ENCODE assay signal across 8 mouse cellular contexts in the genomic region with DNA sequence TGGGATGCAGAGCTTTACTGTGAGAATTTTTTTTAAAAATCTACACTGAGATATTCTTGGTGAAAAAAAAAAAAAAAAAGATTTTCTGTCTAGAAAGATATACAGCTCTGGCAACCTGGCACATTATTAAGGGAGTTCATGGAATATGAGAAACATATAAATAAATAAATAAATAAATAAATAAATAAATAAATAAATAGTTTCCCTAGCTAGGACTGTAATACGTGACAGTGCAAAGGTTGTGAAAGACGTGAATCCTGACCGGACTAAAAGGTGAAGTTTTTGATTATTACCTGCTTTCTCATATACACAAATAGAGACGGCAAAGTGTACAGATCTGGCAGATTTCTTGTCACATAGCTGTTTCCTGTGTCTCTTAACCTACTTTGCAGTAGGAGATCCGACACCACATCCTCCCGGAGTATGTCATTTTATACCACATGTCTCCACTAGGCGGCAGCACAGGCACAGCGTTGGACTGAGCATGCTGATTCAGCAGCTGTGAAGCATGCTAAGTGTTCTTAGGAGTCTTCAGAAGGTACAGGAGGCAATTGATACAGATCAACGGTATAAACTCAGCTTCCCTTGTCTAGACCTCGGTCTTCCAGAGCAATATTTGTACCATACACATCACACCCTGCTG. TPM values are rescaled to one million over a fixed set of nuclear protein-coding genes. Genes with fewer than 3 reads are reported as not detected.
DNase-seq lines count a peak whose midpoint lies in the region; ATAC-seq and TF ChIP-seq lines count a peak whose summit lies in the region.

No protein-coding gene starts in this region.

- no peak for ATAC-seq in embryonic facial prominence, embryonic 13.5 days (ENCODE audit: insufficient number of reproducible peaks, insufficient read depth, low FRiP score, low TSS enrichment, low read depth)
- peak; percentile 92 for ATAC-seq in kidney, embryonic 16.5 days (ENCODE audit: low FRiP score, low TSS enrichment)

- no peaks in the 10 kb centered on the region for H3K27me3 ChIP-seq in embryonic facial prominence, embryonic 13.5 days
- H3K27me3 ChIP-seq in heart, embryonic 10.5 days (ENCODE audit: insufficient read depth, poor library complexity, severe bottlenecking): no peaks in the 10 kb centered on the region
- no peaks in the 10 kb centered on the region for H3K27me3 ChIP-seq in kidney, embryonic 16.5 days (ENCODE audit: insufficient read depth, low read length)
- no peaks in the 10 kb centered on the region for H3K27me3 ChIP-seq in liver, adult 2 months (ENCODE audit: control insufficient read depth, insufficient read depth, low read length)
- H3K27me3 ChIP-seq in myocyte (ENCODE audit: control insufficient read depth, insufficient read depth, insufficient read length): no peaks in the 10 kb centered on the region

- no peak overlapping the region for H3K9ac ChIP-seq in embryonic facial prominence, embryonic 13.5 days
- no peak overlapping the region for H3K9ac ChIP-seq in kidney, embryonic 16.5 days (replicated peaks; ENCODE audit: low read length)
- no peak overlapping the region for H3K9ac ChIP-seq in liver, adult 2 months (ENCODE audit: low read depth, low read length)

- peak; percentile 22 to 24 for DNase-seq in B cell, adult 2 months
- DNase-seq in adrenal gland, postnatal 4 days (ENCODE audit: low spot score in 2 of 2): peak; percentile 58 to 65
- DNase-seq in heart, embryonic 10.5 days (ENCODE audit: low spot score): peak; percentile 83
- peak; percentile 51 for DNase-seq in liver, adult 2 months (ENCODE audit: extremely low read depth, low read depth, low spot score)
- peak; percentile 45 to 79 for DNase-seq in spleen, postnatal 4 days (ENCODE audit: low spot score in 2 of 2)

- no peak for TF ChIP-seq POLR2A in liver, adult 2 months (IDR thresholded peaks at IDR 0.05; ENCODE audit: extremely low read depth, insufficient read depth, low read length)
- TF ChIP-seq POLR2A in myocyte (IDR thresholded peaks at IDR 0.05; ENCODE audit: insufficient read length, low read depth): no peak

- 0 out of 2 replicates have a peak overlapping the region, but pooled peaks have one; percentile 4 for H3K4me3 ChIP-seq in embryonic facial prominence, embryonic 13.5 days
- no peak overlapping the region for H3K4me3 ChIP-seq in heart, embryonic 10.5 days
- H3K4me3 ChIP-seq in kidney, embryonic 16.5 days (ENCODE audit: low read length): no peak overlapping the region
- H3K4me3 ChIP-seq in liver, adult 2 months (ENCODE audit: insufficient read depth, low read depth, low read length): no peak overlapping the region
- H3K4me3 ChIP-seq in myocyte: peak overlapping the region; percentile 39

- no peaks in the 10 kb centered on the region for H3K9me3 ChIP-seq in embryonic facial prominence, embryonic 13.5 days
- H3K9me3 ChIP-seq in heart, embryonic 10.5 days: no peaks in the 10 kb centered on the region
- H3K9me3 ChIP-seq in kidney, embryonic 16.5 days (ENCODE audit: low read length): no peaks in the 10 kb centered on the region

- H3ac ChIP-seq in myocyte (ENCODE audit: control insufficient read depth, insufficient read length): no peak overlapping the region

- no peaks in the 10 kb centered on the region for H3K36me3 ChIP-seq in embryonic facial prominence, embryonic 13.5 days
- no peaks in the 10 kb centered on the region for H3K36me3 ChIP-seq in heart, embryonic 10.5 days
- no peaks in the 10 kb centered on the region for H3K36me3 ChIP-seq in kidney, embryonic 16.5 days (ENCODE audit: insufficient read depth, low read length)
- H3K36me3 ChIP-seq in liver, adult 2 months (ENCODE audit: control insufficient read depth, insufficient read depth, low read length): no peaks in the 10 kb centered on the region
- H3K36me3 ChIP-seq in myocyte (ENCODE audit: control insufficient read depth, insufficient read depth): no peaks in the 10 kb centered on the region

- H3K4me2 ChIP-seq in embryonic facial prominence, embryonic 13.5 days: peak overlapping the region; percentile 9; the same call in 1 of the 2 replicates
- H3K4me2 ChIP-seq in kidney, embryonic 16.5 days (replicated peaks; ENCODE audit: low read depth, low read length): no peak overlapping the region
- peak overlapping the region; percentile 82 for H3K4me2 ChIP-seq in myocyte (ENCODE audit: low read depth)

- peak; percentile 89 for TF ChIP-seq CTCF in liver, adult 2 months (IDR thresholded peaks at IDR 0.05; ENCODE audit: low read depth, low read length)

- H3K27ac ChIP-seq in embryonic facial prominence, embryonic 13.5 days: no peak overlapping the region
- no peak overlapping the region for H3K27ac ChIP-seq in heart, embryonic 10.5 days
- no peak overlapping the region for H3K27ac ChIP-seq in kidney, embryonic 16.5 days (ENCODE audit: low read length)
- H3K27ac ChIP-seq in liver, adult 2 months (replicated peaks; ENCODE audit: insufficient read depth, low read depth, low read length): no peak overlapping the region

- H3K4me1 ChIP-seq in embryonic facial prominence, embryonic 13.5 days: peaks cover 2% of the 10 kb centered on the region; the same call in 1 of the 2 replicates
- H3K4me1 ChIP-seq in heart, embryonic 10.5 days: no peaks in the 10 kb centered on the region
- 0 out of 2 replicates have a peak, but pooled peaks cover 4% of the 10 kb centered on the region for H3K4me1 ChIP-seq in kidney, embryonic 16.5 days (ENCODE audit: insufficient read depth, low read length)
- no peaks in the 10 kb centered on the region for H3K4me1 ChIP-seq in liver, adult 2 months (ENCODE audit: control insufficient read depth, insufficient read depth, low read length)

- WGBS in embryonic facial prominence, embryonic 13.5 days: 22% methylated on average over 10 of the region's 10 CpGs
- WGBS in heart, embryonic 10.5 days: 24% methylated on average over 10 of the region's 10 CpGs
- 24% methylated on average over 10 of the region's 10 CpGs for WGBS in kidney, embryonic 16.5 days
- 15% methylated on average over 10 of the region's 10 CpGs for WGBS in liver, adult 2 months

- no peaks in the 10 kb centered on the region for H3K79me2 ChIP-seq in liver, adult 2 months (ENCODE audit: control insufficient read depth, insufficient read depth, low read length)
- no peaks in the 10 kb centered on the region for H3K79me2 ChIP-seq in myocyte (ENCODE audit: control insufficient read depth, insufficient read depth)

TF ChIP-seq in myocyte, 11 proteins besides CTCF, POLR2A, EP300 and RAD21:
- no peak for TF ChIP-seq MYOD1 (IDR thresholded peaks at IDR 0.05; ENCODE audit: control insufficient read depth in 1 of 3, insufficient read length in 2 of 3, low read depth in 2 of 3)
- no peak for TF ChIP-seq TCF3 (IDR thresholded peaks at IDR 0.05; ENCODE audit: insufficient read length, low read depth)
- TF ChIP-seq E2F4 (IDR thresholded peaks at IDR 0.05; ENCODE audit: insufficient read depth): no peak
- TF ChIP-seq CEBPB (IDR thresholded peaks at IDR 0.05; ENCODE audit: insufficient read depth, poor library complexity, severe bottlenecking): no peak
- no peak for TF ChIP-seq MAX (IDR thresholded peaks at IDR 0.05; ENCODE audit: low read depth)
- TF ChIP-seq TCF12 (IDR thresholded peaks at IDR 0.05; ENCODE audit: insufficient read depth, poor library complexity, severe bottlenecking): no peak
- no peak for TF ChIP-seq SRF (IDR thresholded peaks at IDR 0.05; ENCODE audit: control insufficient read depth, insufficient read length, low read depth)
- TF ChIP-seq REST (IDR thresholded peaks at IDR 0.05; ENCODE audit: insufficient read depth, insufficient read length): no peak
- no peak for TF ChIP-seq MYOG (IDR thresholded peaks at IDR 0.05; ENCODE audit: control insufficient read depth in 1 of 3, insufficient read depth in 1 of 3, insufficient read length in 2 of 3, low read depth in 2 of 3)
- TF ChIP-seq POLR2AphosphoS2 (IDR thresholded peaks at IDR 0.05; ENCODE audit: insufficient read length, low read depth): no peak
- TF ChIP-seq USF1 (IDR thresholded peaks at IDR 0.05; ENCODE audit: low read depth): no peak

RNA-seq across cellular contexts. Expression of a gene that starts 2.5 kb away (rescaled TPM):
- 1 to 10 TPM; 1.2 to 1.7 TPM for total RNA-seq in adrenal gland, postnatal 4 days (2021)
- 5.8 and 8.2 TPM in 2 replicates for polyA plus RNA-seq in embryonic facial prominence, embryonic 13.5 days (2015; fragmentation: Nextera tagmentation; extraction: Ambion mirVana)
- polyA plus RNA-seq in heart, embryonic 10.5 days (2016; fragmentation: Nextera tagmentation; extraction: Ambion mirVana): 1.1 and 2.0 TPM in 2 replicates
- 0.49 and 0.81 TPM in 2 replicates for polyA plus RNA-seq in kidney, embryonic 16.5 days (2015; fragmentation: Nextera tagmentation; extraction: Ambion mirVana)
- not detected in 2 replicates for total RNA-seq in liver, adult 2 months (2014; rRNA removed)
- not detected in 2 replicates for polyA plus RNA-seq in liver, adult 2 months (2012; rRNA removed)
- polyA plus RNA-seq in myocyte (2012; fragmentation: generic; extraction: Trizol): 3.5 TPM

Comparison
In these comparisons a context has a peak if more than half of its experiments do, and no peak if none do; other contexts are left out.
1. DNase-seq: peak in every context shown above with its lines; median percentile 83 in heart, embryonic 10.5 days; 62 in spleen, postnatal 4 days; 62 in adrenal gland, postnatal 4 days; 51 in liver, adult 2 months; 23 in B cell, adult 2 months.
2. H3K4me3 ChIP-seq: peak in embryonic facial prominence, embryonic 13.5 days (single experiment) and myocyte (single experiment); none in heart, embryonic 10.5 days (single experiment), kidney, embryonic 16.5 days (single experiment) and liver, adult 2 months (single experiment).